Mouse (Mus musculus): ENCODE measurements around the gene Gm10770.
"Not testable (repeated sequence)": the region's sequence is repeated elsewhere in the genome, so short reads cannot be mapped to it uniquely, and the experiment has no call there.

Gene Gm10770

DNA sequence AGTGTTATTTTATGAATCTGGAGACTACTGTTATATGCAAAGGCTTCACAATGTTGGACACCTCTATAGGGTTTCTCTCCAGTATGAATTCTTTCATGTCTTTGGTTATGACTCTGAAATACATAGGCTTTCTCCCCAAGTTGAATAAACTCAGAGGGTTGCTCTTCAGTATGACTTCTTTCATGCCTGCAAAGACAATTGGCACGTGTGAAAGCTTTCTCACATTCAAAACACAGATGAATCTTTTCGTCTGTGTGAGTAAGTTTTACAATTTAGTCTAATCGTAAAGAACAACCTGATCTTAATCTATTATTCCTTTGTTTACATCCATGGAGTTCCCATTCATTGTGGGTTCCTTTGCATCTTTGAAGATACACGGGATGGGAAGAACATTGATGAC, at the start of gene Gm10770:
TSS of gene Gm10770 (minus strand) at position 101 of the 400 bp plus-strand sequence.
- DNase-seq (ENCODE audit: low spot score in 2 of 2) = not testable (repeated sequence)

DNA sequence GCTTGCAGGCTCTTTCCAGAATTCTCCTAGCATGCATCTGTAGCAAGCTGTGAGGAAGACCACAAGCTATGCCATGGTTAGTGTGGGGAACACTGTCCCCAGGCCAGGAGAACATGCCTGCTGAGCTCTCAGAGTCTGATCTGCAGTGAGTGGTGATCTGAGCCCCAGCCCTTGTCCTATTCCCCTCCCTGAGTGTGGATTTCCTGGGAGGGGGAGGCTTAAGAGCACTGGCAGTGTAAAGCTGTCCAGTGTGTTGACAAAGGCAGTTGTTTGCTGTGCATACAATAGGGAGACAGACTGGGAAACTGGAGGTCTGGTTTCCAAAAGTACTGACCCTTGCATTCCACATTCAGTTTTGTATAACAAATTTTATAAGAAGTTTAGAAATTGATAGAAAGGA, 43.8 kb upstream of the Gm10770 start:
- not testable (repeated sequence) for DNase-seq (ENCODE audit: low spot score in 2 of 2)

DNA sequence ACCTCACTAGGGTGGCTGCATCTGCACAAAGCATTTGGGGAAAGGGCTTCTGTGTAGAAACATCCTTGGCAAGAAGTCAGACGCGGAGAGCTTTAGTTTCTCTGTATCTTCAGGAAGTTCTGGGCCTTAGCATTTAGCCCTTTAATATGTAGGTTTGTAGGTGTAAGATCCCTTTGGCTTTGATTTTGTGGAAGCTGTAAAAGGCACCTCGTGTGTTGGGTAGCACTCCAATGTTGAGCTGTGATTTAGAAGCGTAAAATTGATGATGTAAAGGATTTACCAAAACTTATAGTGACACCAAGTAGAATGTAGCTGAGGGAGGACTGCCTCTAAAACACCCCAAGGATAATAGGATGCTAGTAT, 38.9 kb upstream of the Gm10770 start:
- DNase-seq (ENCODE audit: low spot score in 2 of 2) = not testable (repeated sequence)

DNA sequence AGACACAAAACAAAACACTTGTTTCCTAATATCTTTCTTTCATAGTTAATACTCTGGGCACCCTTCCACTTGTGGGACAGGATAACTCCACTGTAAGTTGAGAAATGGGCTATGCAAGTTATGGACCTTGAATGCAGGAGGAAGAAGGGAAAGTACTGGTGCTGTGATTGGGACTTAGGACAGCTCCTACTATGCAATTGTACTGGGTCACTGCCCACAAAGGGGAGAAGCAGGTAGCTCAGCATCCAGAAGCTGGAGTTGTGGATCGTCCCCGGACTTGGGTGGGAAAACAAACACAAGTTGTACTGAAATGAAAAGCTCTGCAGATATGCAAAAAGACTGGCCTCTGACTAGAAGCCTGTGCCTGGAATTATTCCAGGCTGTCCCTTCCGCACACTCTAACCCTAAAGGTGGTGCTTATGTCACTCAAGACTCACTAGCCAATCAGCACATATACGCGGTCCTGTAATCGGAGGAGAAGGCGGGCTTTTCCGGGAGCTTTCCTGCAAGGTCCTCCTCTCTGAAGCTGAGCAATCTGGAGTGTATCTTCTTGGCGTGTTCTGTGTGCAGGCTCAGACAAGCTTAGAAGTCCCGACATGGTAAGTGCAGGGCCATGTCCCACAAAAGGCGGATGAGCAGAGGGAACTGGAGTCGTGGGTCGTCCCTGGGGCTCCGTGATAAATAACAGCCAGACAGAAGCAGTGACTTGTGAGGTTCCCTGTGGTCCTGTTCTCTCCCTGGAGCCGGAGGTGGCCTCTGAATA, 38.3 kb upstream of the Gm10770 start, which contains the start of gene Zfp937:
TSS of gene Zfp937 (plus strand) at position 474 of the 763 bp plus-strand sequence.
- peak; percentile 59 to 78 for DNase-seq (ENCODE audit: low spot score in 2 of 2)

DNA sequence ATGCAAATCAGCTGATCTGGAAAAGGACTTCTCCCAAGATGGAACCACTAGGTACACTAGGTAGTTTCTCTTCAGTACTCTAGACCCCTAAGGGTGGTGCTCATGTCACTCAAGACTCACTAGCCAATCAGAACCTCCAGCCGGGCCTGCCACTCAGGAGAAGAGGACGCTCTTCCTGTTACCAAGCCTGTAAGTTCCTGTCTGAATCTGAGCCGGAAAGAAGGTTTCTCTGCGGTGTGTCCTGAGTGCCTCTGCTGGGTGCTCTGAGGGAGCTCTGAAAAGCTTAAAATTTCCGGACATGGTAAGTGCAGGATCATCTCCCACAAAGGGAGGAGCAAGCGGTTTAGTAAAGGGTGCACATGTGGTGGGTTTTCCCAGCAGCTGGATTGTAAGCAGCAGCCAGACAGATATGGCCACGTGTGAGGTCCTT, 2.1 kb upstream of the Gm10770 start, which contains the start of gene Gm14139:
TSS of gene Gm14139 (plus strand) at position 186 of the 430 bp plus-strand sequence.
- DNase-seq (ENCODE audit: low spot score in 2 of 2) = not testable (repeated sequence)

DNA sequence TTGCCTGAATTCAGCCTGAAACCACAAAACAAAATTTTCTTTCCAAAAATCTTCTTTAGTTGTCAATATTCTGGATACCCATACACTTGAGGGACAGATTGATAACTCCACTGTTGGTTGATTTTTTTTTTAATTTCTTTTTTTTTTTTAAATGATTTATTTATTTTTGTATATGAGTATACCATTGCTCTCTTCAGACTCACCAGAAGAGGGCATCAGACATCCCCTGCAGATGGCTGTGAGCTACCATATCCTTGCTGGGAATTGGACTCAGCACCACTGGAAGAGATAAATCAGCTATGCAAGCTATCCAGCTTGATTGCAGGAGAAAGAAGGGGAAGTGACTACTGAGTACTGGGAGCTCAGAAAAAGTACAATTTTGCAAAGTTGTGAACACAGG, 1.6 kb upstream of the Gm10770 start:
- DNase-seq (ENCODE audit: low spot score in 2 of 2) = not testable (repeated sequence)

DNA sequence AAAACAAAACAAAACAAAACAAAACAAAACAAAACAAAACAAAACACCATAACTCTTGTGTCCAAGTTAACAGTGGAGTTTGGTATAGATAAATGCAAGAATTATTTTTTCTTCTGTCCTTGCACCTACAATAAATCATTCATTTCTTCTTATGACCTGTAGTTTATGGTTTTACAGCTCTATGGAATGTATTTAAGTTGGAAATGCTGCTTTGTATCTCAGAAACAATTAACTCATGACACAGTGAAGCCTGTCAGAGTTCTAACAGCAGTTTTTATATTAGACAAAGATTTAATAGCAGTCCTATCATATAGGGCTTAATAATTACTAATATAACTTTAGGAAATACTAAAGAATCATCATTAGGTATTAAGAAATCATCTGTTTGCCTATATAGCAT, 5.6 kb downstream of the Gm10770 start:
- no peak for DNase-seq (ENCODE audit: low spot score in 2 of 2)

DNA sequence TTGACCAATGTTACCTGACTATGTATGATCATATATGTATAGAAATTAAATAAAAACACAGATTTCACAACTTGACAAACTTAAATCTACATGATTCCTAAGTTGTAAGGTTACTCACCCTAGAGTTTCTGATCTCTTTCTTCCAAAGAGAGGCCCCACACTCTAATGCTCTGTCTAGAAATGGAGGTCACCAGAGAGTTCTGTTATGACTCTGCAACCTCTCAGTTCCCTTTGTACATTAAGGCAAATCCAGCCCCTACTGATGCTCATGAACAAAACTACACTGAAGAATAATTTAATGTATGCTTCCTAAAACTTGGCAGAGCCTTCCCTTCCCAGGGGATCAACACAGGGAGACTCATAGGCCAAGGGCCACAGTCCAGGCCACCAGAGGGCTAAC, 12.8 kb downstream of the Gm10770 start:
- DNase-seq (ENCODE audit: low spot score in 2 of 2) = no peak

DNA sequence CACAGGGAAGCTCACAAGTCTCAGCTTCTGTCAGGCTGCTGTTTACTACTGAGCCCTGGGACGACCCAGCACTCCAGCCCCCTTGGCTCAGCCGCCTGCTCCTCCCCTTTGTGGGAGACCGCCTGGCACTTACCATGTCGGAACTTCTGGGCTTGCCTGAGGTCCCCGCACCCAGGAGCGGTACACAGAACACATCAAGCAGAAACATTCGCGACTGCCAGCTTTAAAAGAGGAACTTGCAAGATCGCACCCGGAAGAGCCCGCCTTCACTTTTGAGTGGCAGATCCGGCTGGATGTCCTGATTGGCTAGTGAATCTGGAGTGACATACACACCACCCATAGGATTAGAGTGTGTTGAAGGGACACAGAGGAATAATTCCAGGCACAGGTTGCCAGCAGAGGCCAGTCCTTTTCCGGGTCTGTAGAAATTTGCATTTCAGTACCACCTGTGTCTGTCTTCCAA, 43.0 kb downstream of the Gm10770 start, which contains the start of gene Zfp120:
TSS of gene Zfp120 (minus strand) at position 274 of the 463 bp plus-strand sequence.
- peak; percentile 76 to 77 for DNase-seq (ENCODE audit: low spot score in 2 of 2)

DNA sequence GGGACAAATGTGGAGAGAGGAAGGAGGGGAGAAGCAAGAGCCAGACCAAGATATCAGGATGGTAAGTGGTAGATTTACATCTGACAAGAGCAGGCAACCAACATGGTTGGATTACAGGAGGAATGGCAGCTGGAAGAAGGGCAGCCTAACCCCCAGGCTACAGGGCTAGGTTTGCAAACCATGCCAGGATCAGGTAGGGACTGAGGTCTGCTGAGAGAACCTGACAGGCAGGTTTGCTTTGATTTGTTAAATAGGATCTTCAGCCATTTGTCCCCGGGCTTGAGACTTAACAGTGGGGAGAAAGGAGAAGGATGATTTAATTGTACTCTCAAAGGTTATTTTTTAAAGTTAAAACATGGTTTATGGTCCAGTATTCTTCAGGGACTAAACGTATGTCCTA, 46.7 kb downstream of the Gm10770 start:
- no peak for DNase-seq (ENCODE audit: low spot score in 2 of 2)

DNA sequence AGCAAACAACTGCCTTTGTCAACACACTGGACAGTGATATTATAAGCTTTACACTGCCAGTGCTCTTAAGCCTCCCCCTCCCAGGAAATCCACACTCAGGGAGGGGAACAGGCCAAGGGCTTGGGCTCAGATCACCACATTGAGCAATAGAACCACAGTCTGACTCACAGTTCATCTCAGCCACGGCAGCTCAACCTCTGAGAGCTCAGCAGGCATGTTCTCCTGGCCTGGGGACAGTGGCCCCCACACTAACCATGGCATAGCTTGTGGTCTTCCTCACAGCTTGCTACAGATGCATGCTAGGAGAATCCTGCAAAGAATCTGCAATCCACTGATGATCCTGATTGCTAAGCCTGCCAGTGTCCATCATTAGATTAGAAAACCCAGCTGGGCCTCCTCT, 47.5 kb downstream of the Gm10770 start:
- not testable (repeated sequence) for DNase-seq (ENCODE audit: low spot score in 2 of 2)
